Mouse (Mus musculus) stomach, postnatal 0 days (tissue): Measurements from ENCODE around the gene Stag1.

Source experiments
- CTCF ChIP-seq: IDR thresholded peaks from 2 replicates; pipeline ENCODE4 v1.5.1; 2016; ENCODE audit warnings: antibody characterized with exemption, low read depth, mild to moderate bottlenecking, moderate library complexity
- EP300 ChIP-seq: optimal IDR thresholded peaks from 2 replicates; pipeline ENCODE3; 2016; ENCODE audit warnings: antibody characterized with exemption

GRCm38 (mm10) chr9:100944677-100945365, 347.2 kb downstream of the Stag1 start:
- TF ChIP-seq CTCF (no peak), EP300 (no peak)
